Comparison of ENCODE assay signal across 13 mouse cellular contexts in the genomic region with DNA sequence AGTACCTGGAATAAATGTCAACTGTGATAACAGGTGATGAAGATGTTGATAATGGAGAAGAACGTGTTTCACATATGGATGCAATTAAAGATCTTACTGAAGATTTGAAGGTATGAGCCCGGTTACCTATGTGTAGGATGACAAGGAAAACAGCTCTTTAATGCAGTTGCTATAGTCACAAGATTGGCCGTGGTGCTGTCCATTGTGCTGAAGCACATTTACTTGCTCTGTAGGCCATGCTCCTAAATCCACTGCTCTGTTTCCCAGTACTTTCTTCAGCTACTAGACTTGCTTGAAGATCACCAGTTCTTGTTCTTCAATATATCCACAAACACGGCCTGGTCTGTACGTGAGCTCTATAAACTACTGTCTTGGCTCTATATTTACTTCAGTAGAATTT.
DNase-seq lines count a peak whose midpoint lies in the region; ATAC-seq lines count a peak whose summit lies in the region.
"Had no signal": no experiment of that assay in that cellular context is flagged by ENCODE, and none has a peak within 500 bp of the region (broad histone marks: within the 10 kb centered on the region; RNA-seq: fewer than 3 reads in every experiment).

No protein-coding gene starts in this region.

- no peaks in the 10 kb centered on the region for H3K4me1 ChIP-seq in embryonic facial prominence, embryonic 11.5 days (ENCODE audit: control insufficient read depth, insufficient read depth, low read length)
- no peaks in the 10 kb centered on the region for H3K4me1 ChIP-seq in midbrain, embryonic 10.5 days
- H3K4me1 ChIP-seq: embryonic facial prominence, embryonic 12.5 days; heart, embryonic 13.5 days had no signal

- whole genome bisulfite sequencing in embryonic facial prominence, embryonic 11.5 days: 51% methylated on average over 5 of the region's 5 CpGs
- 58% methylated on average over 5 of the region's 5 CpGs for WGBS in midbrain, embryonic 10.5 days

- no peak overlapping the region for H3K27ac ChIP-seq in embryonic facial prominence, embryonic 11.5 days (replicated peaks; ENCODE audit: low read depth, low read length)
- H3K27ac ChIP-seq in midbrain, embryonic 10.5 days (replicated peaks): no peak overlapping the region
- H3K27ac ChIP-seq: embryonic facial prominence, embryonic 12.5 days; heart, embryonic 13.5 days; liver, embryonic 14.5 days had no signal

- H3K9ac ChIP-seq in embryonic facial prominence, embryonic 11.5 days (replicated peaks; ENCODE audit: low read length): no peak overlapping the region
- H3K9ac ChIP-seq: embryonic facial prominence, embryonic 12.5 days; heart, embryonic 13.5 days; liver, embryonic 14.5 days had no signal

- H3K36me3 ChIP-seq in embryonic facial prominence, embryonic 11.5 days (replicated peaks; ENCODE audit: control insufficient read depth, insufficient read depth, low read depth, low read length): no peaks in the 10 kb centered on the region
- no peaks in the 10 kb centered on the region for H3K36me3 ChIP-seq in midbrain, embryonic 10.5 days
- H3K36me3 ChIP-seq: embryonic facial prominence, embryonic 12.5 days; heart, embryonic 13.5 days had no signal

- H3K27me3 ChIP-seq in embryonic facial prominence, embryonic 11.5 days (ENCODE audit: control insufficient read depth, insufficient read depth, low read length): no peaks in the 10 kb centered on the region
- peaks cover 5% of the 10 kb centered on the region; the same call in 1 of the 2 replicates for H3K27me3 ChIP-seq in midbrain, embryonic 10.5 days (ENCODE audit: low read depth, poor library complexity, severe bottlenecking)
- H3K27me3 ChIP-seq: embryonic facial prominence, embryonic 12.5 days; heart, embryonic 13.5 days had no signal

- no peak overlapping the region for H3K4me2 ChIP-seq in embryonic facial prominence, embryonic 11.5 days (ENCODE audit: low read depth, low read length)
- H3K4me2 ChIP-seq: embryonic facial prominence, embryonic 12.5 days; heart, embryonic 13.5 days had no signal

- peak; percentile 20 for DNase-seq in heart, postnatal 4 days
- DNase-seq in heart, adult 18-20 months: no peak
- DNase-seq in ovary, postnatal 14 days (ENCODE audit: low spot score): peak; percentile 4
- DNase-seq in ovary, postnatal 10 days (ENCODE audit: low spot score): no peak
- DNase-seq in embryonic facial prominence, embryonic 11.5 days (ENCODE audit: low spot score): peak; percentile 84
- no peak for DNase-seq in midbrain, embryonic 10.5 days (ENCODE audit: low spot score)
- no peak for DNase-seq in frontal cortex, postnatal 36 days (ENCODE audit: low spot score in 2 of 2)
- DNase-seq: layer of hippocampus, postnatal 36 days had no signal

- no peak overlapping the region for H3K4me3 ChIP-seq in embryonic facial prominence, embryonic 11.5 days (ENCODE audit: low read depth, low read length)
- H3K4me3 ChIP-seq in midbrain, embryonic 10.5 days: no peak overlapping the region
- H3K4me3 ChIP-seq: embryonic facial prominence, embryonic 12.5 days; heart, embryonic 13.5 days had no signal

- no peaks in the 10 kb centered on the region for H3K9me3 ChIP-seq in embryonic facial prominence, embryonic 11.5 days (replicated peaks; ENCODE audit: control insufficient read depth, low read length)
- no peaks in the 10 kb centered on the region for H3K9me3 ChIP-seq in midbrain, embryonic 10.5 days (replicated peaks)
- H3K9me3 ChIP-seq: embryonic facial prominence, embryonic 12.5 days; heart, embryonic 13.5 days had no signal

- no peak for ATAC-seq in embryonic facial prominence, embryonic 11.5 days (replicated peaks; ENCODE audit: insufficient number of reproducible peaks, low FRiP score, low TSS enrichment, low read depth)
- no peak for ATAC-seq in CD4-positive, CD25-positive, alpha-beta regulatory T cell, adult 4 months
- ATAC-seq: intestine, embryonic 16.5 days had no signal

Comparison
In these comparisons a context has a peak if more than half of its experiments do, and no peak if none do; other contexts are left out.
1. DNase-seq: peak in heart, postnatal 4 days (single experiment), ovary, postnatal 14 days (single experiment) and embryonic facial prominence, embryonic 11.5 days (single experiment); none in heart, adult 18-20 months (0 of 2), ovary, postnatal 10 days (single experiment), midbrain, embryonic 10.5 days (single experiment) and frontal cortex, postnatal 36 days (0 of 2).